Mouse (Mus musculus) layer of hippocampus, adult 11-12 months (tissue): ENCODE results near the gene Pitpnm2.

Experiments used
- DNase-seq: peaks from one replicate; pipeline ENCODE4 v3.0.0; 2022; ENCODE audit warnings: low spot score

Gene Pitpnm2

DNA sequence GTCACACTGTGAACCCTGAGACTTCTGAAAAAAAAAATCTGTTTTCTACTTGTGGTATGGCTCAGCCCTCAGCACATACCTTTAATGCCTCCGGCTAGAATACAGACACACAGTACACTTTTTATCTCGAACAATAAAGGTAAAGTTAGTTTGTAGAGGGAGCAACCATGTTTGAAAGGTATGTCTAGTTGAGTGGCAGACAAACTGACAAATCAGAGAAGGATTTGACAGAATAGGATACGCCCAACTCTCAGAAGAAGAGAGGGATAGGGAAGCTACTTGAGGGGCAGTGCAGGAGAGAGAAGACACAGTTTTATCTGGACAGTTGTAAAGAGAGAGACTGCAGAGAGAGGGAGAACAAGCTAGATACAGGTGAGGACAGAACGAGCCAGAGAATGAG is 70.1 kb downstream of the Pitpnm2 start:
- no peak for DNase-seq

DNA sequence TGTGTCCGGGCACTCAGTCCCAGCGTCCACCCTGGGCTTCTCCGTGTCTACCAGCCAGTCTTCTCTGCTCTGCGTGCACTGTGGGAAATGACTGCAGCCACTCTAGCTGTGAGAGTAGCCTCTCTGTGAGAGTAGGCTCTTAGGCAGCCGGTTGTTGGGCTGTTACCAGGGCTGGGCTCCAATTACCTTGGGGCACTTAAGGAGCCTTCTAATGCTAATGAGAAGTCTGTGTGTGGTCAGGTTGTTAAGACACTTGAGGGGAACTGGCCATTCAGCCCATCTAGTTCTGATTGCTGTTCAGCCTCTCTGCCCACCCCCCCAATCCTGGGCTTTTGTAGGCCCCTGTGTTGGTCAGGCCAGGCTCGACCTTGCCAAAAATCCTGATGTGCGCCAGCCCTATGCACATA is 72.8 kb downstream of the Pitpnm2 start:
- no peak for DNase-seq

DNA sequence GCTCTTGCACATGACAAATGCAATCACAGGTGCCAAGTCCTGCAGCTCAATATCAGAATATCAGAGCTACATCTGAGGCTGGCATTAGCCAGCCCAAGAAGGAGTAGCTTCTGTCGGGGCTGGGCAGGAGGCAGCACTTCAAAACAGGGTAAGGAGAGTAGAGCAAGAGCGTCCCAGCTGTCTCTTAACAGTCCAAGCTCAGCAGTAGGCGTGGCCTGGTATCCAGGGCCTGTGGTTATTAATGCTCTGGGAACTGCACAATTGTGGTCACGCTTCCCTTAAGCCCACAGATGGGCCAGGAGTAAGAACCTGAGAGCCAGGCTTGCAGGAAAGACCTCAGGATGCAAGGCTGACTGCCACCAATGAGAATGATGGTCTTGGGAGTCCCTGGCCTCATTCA is 74.4 kb downstream of the Pitpnm2 start:
- no peak for DNase-seq

DNA sequence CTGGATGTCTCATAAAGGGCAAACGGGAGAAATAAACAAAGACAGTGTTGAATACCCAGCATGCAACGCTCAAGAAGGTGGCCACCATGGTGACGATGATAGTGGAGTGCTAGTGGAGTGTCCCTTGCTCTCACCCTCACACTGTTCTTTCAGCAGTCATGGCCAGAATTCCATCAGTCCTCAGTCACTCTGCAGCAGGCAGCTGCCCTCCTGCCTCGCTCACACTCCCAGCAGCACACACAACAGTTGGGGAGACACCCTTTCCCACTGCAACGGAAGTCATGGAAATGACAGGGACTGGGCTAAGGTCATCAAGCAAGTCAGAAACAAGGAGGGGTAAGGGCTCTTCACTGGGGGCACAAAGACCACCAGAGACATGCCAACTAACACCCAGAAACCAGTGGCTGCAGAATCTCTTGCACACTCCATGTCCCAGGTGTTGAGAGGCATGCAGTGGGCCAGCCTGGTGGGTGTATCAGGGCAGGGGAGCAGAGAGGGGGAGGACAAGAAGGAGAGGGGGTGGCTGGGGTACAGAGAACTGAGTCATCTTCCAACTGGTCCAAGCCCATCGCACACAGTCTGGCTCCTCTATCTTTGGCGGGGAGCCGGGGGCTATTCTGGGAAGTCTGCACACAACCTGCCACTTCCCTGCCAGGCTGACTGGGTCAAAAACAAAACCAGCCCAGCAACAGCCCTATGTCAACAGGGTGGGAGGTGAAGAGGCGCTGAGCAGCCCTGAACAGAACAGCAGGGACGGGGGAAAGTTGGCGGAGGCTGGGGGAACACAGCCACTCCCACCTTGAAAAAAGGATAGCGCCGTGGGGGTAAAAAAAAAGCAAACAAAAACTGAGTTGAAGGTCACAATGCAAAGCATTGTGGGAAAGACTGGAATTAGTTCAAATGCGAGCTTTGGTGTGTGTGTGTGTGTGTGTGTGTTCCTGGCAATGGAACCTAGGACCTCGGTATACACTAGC is 76.3 kb downstream of the Pitpnm2 start:
- DNase-seq: peak; percentile 88

DNA sequence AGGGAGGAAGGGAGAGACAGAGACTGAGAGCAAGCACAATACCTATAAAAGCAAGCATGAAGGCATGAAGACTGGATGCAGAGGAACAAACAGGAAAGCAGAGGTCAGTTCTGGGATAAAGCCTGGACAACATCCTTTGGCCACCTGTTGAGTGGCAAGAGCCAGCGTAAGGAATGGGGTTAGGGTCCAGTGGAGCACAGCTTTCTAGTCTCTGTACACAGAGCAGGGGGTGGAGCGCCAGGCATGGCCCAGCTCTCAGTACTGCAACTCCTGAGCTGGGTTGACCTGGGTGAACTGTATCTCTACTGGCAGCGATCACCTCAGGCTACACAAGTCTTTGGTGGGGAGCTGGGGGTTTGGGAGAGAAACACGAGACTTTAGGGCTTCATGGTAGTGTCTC is 77.3 kb downstream of the Pitpnm2 start:
- no peak for DNase-seq

DNA sequence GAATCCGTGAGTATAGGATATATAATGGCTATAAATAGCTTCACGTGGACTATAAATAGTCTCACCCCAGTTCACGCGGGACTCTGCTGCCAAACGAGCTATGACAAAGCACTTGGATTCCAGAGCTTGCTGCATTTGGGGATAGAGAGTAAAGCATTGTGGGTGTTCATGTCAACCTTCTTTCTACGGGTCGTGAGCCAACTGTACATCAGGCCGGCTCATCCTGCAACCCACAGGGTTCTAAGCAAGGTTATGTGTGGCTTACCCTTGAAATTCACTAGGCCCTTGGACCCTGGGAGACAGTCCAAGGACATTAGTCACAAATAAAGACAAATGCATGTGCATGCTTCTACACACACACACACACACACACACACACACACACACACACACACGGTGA is 77.8 kb downstream of the Pitpnm2 start:
- DNase-seq: no peak

DNA sequence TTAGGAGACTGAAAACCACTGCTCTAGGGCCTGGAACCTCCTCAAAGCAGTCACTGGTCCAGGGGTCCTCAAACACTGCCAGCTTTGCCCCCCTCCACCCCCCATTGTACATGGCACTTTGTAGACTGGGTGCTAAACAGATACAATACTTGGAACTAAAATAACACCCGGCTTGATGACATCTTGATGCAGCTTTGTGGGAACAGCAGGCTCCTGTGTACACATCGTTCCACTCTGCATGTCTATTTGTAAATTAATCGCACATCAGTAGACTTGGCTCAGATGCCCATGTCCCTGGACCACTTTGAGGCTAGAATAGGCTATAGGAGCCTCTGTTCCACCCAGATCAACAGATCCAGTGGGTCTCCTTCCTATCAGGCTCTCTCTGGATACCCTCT is 80.3 kb downstream of the Pitpnm2 start:
- DNase-seq: peak; percentile 52

DNA sequence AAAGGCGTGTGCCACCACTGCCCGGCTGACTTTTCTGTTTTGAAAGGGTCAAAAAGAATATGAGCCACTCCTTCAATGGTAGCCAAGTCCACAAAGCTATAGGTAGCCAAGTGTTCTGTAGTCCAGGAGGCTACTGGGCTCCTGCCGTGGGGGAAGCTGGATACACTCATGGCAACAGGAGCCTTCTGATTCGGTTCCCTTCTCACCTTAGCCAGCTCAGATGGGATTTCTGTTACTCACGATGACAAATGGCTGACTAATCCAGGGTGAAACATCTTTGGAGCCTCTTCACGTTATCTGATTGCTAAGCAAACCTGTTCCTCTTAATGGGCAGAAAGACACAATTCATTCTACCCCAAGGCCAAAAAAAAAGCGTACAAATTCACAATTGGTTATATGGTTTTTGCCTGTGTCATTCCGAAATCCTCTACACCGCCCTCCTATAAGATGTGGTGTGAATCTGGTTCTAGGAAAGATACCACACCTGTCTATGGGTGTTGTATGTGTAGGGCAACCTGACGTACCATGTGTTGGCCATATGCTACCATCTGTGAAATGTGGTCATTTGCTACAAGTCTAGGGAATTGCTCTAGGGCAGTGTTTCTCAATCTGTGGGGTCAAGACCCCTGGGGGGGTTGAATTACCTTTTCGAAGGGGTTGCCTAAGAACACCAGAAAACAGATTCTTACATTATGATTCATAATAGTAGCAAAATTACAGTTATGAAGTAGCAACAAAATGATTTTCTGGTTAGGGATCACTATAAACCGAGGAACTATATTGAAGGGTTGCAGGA is 80.9 kb downstream of the Pitpnm2 start:
- no peak for DNase-seq

DNA sequence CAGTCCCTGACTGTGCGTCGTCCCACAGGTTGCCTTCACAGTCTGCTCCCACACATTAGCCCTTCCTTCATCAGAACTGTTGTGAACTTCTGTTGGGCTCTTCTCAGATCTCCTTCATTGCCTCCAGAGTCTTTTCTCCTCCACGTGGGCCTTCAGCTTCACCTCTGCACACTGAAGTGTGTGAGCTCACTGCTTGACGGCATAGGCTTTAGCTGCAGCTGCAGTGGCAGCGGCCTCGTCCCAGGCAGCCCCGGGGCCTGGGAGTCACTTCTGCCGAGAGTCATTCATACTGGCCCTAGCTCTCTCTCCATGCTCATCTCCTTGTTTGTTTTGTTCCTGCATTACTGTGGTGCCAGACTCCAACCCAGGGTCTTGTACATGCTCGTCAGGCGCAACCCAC is 81.9 kb downstream of the Pitpnm2 start:
- DNase-seq: no peak

DNA sequence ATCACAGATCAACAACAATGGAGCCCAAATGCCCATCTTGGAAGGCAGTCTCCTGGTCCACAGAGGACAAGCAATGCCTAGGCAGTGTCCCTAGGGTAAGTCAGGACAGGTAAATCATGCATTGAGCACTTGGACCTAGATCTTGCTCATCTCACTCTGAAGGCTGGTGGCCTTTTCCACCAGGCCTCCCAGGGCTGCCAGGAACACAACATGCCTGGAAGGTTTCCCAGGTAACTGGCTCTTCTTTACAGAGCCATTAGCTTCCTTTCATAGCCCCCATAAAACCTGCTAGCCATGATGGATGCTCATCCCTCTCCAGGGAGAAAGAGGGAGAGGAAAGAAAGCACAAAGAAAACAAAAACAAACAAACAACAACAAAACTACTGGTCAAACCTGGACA is 82.8 kb downstream of the Pitpnm2 start:
- no peak for DNase-seq

DNA sequence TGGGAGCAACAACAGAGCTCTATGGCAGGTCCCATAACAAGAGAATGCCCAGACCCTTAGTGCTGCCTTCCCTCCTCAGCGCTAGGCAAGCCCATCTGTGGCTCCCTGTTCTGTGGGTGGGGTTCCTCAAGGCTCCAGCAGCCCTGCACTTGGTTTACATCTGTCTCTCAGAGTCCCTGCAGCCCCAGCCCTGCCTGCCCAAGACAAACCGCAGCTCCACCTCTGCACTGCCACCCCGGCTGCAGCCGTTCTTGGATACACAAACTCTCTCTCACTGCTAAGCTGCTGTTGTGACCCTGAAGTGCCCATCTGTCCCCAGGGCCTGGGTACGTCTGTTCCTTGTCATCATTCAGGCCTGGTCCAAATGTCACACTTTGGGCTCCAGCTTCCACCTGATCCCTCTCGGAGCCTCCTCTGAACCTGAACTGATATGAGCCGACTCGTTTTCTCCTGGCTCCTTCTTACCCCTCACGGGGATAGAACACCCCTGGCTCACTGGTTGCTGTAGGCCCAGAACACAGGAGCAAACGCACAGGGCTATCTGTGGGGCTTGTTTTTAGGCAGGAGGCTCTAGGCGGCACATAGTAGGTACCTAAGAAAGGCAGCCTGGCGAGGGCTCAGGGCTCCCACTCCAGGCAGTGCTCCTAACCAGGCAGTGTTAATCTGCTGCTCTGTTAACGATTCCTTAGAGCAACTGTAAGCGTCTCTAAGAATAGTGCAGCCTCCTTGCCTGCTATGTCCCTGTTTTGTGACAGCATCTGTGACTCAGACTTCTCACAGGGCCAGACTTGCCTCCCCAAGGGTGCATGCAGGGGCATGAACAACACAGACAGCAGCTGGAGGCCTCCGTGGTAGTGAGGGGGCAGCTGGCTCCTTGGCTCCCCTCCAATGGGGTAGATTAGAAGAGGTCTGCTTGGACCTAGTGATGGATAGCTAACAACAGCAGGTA is 83.7 kb downstream of the Pitpnm2 start:
- DNase-seq: no peak

DNA sequence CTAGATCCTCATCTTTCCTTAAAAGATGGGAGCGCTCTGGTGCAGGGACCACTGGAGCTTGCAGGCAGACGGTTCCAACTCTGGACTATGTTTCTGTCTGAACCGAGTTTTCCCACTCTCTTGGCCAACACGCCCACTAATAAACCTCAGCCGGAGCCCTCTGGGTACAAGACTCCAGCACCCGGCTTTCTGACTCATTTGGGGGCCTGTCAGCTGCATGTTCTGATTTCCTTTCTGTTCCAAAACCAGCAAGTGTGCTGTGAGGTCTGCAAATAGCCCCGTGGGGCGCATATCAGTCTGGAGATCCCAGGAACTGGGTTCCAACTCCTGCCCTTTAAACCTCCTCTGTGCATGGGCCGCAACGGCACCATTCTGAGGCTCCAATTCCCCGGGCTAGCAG is 86.1 kb downstream of the Pitpnm2 start:
- no peak for DNase-seq

DNA sequence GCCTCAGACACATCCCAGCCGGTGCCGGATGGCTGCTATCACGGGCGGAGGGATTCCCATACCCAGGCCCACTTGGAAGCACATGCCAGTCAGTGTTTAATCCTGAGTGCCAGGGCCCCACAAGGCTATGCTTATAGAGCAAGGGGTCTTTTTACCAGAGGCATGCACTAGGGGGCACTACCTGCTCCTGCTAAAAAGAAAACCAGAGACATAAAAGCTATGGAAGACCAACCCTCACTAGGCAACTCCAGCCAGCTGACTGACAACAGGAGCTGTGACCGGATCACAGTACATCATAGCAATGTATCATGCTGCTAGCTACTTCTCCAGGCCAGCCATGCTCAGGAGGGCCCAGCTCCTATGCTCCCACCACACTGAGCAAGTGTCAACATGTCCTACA is 87.0 kb downstream of the Pitpnm2 start:
- DNase-seq: peak; percentile 73

DNA sequence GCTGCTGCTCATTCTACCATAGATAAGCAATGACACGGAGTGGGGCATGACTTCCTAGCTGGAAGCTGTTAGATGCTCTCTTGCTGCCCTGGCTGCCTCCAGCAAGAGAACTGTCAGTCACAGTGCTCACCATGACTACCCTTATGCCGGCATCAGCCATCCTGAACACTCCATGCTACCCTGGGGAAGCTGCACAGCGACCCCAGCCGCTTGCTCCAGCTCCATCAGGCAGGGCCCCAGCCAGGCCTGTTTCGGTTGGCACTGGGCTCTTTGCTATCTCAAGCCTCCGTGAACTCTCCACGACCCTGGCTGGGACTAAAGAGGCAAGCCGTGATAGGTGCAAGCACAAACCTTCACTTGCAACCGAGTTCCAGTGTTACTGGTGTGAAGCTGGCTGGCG is 87.7 kb downstream of the Pitpnm2 start:
- no peak for DNase-seq

DNA sequence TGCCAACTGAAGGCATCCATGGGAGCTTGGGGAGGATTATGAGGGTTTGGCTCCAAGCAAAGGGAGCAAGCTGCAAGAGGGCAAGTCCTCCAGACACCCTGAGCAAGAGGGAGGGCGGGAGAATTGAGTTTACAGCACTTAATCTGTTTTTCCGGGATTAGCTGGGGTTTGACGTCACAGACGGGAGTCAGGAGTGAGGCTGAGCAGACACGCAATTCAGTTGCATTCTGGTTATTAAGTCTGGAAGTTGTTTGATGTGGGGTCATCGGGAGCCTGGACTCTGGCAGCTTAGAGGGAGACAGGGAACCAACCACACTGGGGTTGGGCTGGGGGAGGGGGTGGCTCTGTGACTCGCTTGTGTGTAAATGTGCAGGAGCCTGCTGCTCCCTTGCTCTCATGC is 90.1 kb downstream of the Pitpnm2 start:
- DNase-seq: no peak

DNA sequence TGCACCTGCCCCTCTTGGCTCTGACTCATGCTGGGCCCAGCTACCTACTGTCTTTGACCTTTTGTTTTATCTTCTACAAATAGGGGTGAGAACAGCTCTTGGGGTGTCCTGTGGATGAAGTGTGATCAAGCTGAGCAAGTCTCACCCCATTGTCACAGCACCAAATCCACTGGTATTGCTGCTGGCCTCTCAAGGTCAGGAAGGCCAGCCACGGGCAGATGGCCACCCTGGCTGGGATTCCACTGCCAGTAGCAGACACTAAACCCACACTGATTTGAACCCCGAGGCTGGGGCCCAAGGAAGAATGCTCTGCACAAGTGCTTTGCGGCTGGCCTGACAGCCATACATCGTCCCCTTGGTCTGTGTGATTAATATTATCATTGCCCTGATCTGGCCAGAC is 91.3 kb downstream of the Pitpnm2 start:
- no peak for DNase-seq

DNA sequence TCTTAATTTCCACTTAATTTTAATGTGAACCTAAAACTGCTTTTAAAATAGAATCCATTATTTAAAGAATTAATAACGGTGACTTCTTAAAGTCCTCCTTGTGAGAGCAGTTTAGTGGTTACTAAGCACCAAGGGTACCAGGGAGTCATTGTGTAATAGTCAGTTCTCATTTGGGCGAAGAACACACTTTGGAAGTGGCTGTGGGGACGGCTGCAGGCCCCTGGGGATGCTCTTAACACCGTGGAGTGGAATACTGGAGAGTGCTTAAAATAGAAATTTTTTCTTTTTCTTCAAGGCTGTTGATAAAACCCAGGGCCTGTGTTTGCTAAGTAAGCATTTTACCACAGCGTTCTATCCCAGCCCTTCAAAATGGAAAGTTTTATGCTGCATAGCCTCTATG is 93.6 kb downstream of the Pitpnm2 start:
- no peak for DNase-seq

DNA sequence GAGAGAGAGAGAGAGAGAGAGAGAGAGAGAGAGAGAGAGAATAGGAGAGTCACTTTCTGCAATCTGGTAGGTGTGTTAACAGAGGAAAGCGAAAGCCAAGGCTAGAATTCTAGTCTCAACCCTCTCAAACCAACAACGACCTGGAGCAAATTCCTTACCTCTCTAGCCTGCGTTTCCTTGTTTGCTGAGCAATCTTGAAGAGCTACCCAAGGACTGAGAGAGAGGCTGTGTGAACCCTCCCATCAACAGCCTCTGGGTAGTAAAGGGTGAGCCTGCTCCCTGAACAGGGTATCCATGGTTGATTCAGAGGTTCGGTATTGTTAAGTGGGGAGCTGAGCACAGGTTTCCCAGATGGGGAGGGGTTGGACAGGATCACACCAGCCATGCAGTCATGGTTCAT is 96.8 kb downstream of the Pitpnm2 start:
- no peak for DNase-seq

DNA sequence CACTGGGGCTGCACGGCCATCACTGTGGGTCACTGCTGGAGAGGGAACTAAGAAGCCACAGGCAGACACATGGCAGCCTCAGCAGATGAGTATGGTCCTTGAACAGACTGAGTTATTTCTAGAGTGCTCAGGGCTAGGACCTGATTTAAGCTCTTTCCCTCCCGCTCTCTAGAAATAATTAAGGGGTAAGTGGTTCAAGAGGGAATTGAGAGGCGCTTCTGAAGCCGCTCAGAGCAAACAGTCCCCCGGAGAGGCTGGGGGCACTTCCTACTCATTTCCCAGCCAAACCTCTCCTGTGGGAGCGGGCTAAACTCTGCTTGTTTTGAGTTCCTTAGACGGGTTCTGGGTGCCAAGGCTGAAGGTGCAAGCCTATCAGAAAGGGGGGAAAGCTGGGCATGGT is 98.7 kb downstream of the Pitpnm2 start:
- DNase-seq: no peak

DNA sequence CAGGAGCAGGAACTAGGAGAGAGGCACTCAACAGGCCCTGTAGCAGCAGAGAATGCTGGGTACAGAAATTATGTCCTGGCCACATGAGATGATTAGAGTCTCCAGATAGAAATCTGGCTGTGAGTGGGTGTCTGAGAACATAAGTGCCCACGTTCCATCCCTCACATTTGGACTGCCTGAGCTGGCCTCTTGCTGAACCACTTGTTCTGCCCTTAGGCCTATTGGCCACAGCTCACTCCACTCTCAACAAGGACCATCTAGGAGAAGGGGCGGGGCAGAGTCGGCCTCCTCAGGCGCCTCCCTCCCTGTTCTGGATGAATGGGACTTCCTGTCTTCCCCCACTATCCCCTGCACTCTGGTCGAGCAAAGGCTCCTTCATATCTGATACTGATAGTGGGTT is 100.5 kb downstream of the Pitpnm2 start:
- no peak for DNase-seq

DNA sequence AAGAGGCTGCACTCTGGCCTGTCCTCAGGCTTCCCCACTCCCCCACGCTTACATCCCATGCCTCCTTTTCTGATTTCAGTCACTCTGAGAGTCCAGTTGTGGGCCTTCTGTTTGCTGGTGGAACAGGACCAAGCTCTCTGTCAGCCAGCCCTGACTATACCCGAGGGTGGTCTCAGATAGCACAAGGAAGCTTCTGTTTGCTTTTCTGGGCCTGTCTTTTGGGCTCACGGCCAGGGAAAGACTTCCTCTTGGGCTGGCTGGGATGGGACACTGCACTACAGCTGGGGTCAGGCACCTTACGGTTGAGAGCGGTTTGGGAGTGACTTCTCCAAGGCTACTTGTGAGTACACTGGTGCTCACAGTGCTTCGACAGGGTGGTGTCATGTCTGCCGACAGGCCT is 111.5 kb downstream of the Pitpnm2 start:
- no peak for DNase-seq

DNA sequence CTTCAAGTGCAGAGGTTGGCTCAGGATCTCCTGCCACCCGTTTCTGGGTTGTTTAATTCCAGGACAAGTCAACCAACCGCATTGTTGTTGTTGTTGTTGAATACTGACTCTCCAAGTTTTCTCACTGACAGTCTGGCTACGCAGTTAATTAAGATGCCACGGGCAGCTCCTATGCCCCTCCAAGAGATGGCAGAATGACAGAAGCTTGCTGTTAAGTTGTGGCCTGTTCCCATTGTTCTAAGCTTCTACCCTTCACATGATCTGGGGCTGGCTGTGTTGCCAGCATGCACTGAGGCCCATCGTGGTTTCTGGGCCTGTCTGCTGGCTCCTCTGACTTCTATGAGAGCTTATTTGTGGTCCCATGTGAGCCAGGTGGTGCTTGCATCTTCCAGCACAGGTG is 115.3 kb downstream of the Pitpnm2 start:
- DNase-seq: no peak
